Mouse (Mus musculus) MEL (cell line): ENCODE results near the gene Trim65. TPM values are rescaled to one million over a fixed set of nuclear protein-coding genes. Genes with fewer than 3 reads are reported as not detected.

ENCODE experiments used
- DNase-seq: peaks from one replicate; pipeline ENCODE4 v3.0.0; 2011; ENCODE audit warnings: low read depth, low spot score
- H3K27ac ChIP-seq: 2 replicates; pipeline ENCODE4 v1.5.1; 2012; ENCODE audit warnings: low read depth, mild to moderate bottlenecking, control low read depth, low read length, moderate library complexity; ENCODE audit not compliant: control insufficient read depth
- H3K27me3 ChIP-seq, 2 experiments: fragments of 150-350 bp in 1 of 2; sonication (generic) in 1 of 2; 2 replicates each; pipeline ENCODE4 v1.6.1; 2012; ENCODE audit warnings: low read length in 2 of 2, mild to moderate bottlenecking in 2 of 2, improper control_type of control experiment in 1 of 2, moderate library complexity in 1 of 2; ENCODE audit not compliant: insufficient read depth in 2 of 2, control insufficient read depth in 1 of 2
- H3K36me3 ChIP-seq, 2 experiments: 2 replicates each; pipeline ENCODE4 v1.6.1; 2012 to 2014; ENCODE audit warnings: low read length in 2 of 2, improper control_type of control experiment in 1 of 2, inconsistent platforms in 1 of 2, mild to moderate bottlenecking in 1 of 2; ENCODE audit not compliant: insufficient read depth in 2 of 2, control insufficient read depth in 1 of 2
- H3K4me1 ChIP-seq, 2 experiments: fragments of 150-350 bp in 1 of 2; sonication (generic) in 1 of 2; 2 replicates each; pipeline ENCODE4 v1.6.1; 2012; ENCODE audit warnings: low read length in 2 of 2, improper control_type of control experiment in 1 of 2, mild to moderate bottlenecking in 1 of 2; ENCODE audit not compliant: insufficient read depth in 2 of 2, control insufficient read depth in 1 of 2
- H3K4me3 ChIP-seq, 2 experiments: fragments of 150-350 bp in 1 of 2; sonication (generic) in 1 of 2; 2 replicates each; pipeline ENCODE4 v1.5.1; 2012; ENCODE audit warnings: low read depth in 2 of 2, low read length in 2 of 2, mild to moderate bottlenecking in 2 of 2, moderate library complexity in 2 of 2, control low read depth in 1 of 2, improper control_type of control experiment in 1 of 2; ENCODE audit not compliant: control insufficient read depth in 1 of 2, insufficient read depth in 1 of 2
- H3K79me2 ChIP-seq: 2 replicates; pipeline ENCODE4 v1.6.1; 2012; ENCODE audit warnings: mild to moderate bottlenecking, low read length, moderate library complexity; ENCODE audit not compliant: control insufficient read depth, poor library complexity, insufficient read depth
- H3K9ac ChIP-seq: 2 replicates; pipeline ENCODE4 v1.6.1; 2012; ENCODE audit warnings: low read depth, mild to moderate bottlenecking, control low read depth, low read length, moderate library complexity; ENCODE audit not compliant: control insufficient read depth, poor library complexity, severe bottlenecking
- H3K9me3 ChIP-seq: fragments of 150-350 bp; sonication (generic); replicated peaks from 2 replicates; pipeline ENCODE4 v1.6.1; 2012; ENCODE audit warnings: mild to moderate bottlenecking, low read length, improper control_type of control experiment, moderate library complexity; ENCODE audit not compliant: insufficient read depth
- BHLHE40 ChIP-seq: IDR thresholded peaks from 2 replicates; pipeline ENCODE4 v1.6.1; 2012; ENCODE audit warnings: low read depth, mild to moderate bottlenecking, inconsistent platforms, low read length, improper control_type of control experiment, borderline replicate concordance
- CHD1 ChIP-seq: IDR thresholded peaks from 2 replicates; pipeline ENCODE4 v1.6.1; 2012; ENCODE audit warnings: low read depth, mild to moderate bottlenecking, inconsistent platforms, low read length, improper control_type of control experiment
- CHD2 ChIP-seq: IDR thresholded peaks from 2 replicates; pipeline ENCODE4 v1.6.1; 2011; ENCODE audit warnings: low read length, improper control_type of control experiment
- CTCF ChIP-seq, 3 experiments: IDR thresholded peaks in 2 of 3; conservative IDR thresholded peaks in 1 of 3; 2 replicates each; pipeline ENCODE4 v1.5.1; 2011 to 2012; ENCODE audit warnings: low read length in 3 of 3, low read depth in 2 of 3, mild to moderate bottlenecking in 2 of 3, improper control_type of control experiment in 1 of 3, inconsistent platforms in 1 of 3, mixed read lengths in 1 of 3, moderate library complexity in 1 of 3; ENCODE audit not compliant: control insufficient read depth in 1 of 3, insufficient read depth in 1 of 3, poor library complexity in 1 of 3, severe bottlenecking in 1 of 3
- E2F4 ChIP-seq: IDR thresholded peaks from 2 replicates; pipeline ENCODE4 v1.6.1; 2011; ENCODE audit warnings: low read depth, low read length, improper control_type of control experiment, borderline replicate concordance
- ELF1 ChIP-seq: IDR thresholded peaks from 2 replicates; pipeline ENCODE4 v1.6.1; 2014; ENCODE audit warnings: low read depth, mild to moderate bottlenecking, inconsistent platforms, low read length, improper control_type of control experiment, moderate library complexity
- EP300 ChIP-seq, 2 experiments: IDR thresholded peaks; 2 replicates each; pipeline ENCODE4 v1.6.1; 2011; ENCODE audit warnings: improper control_type of control experiment in 2 of 2, low read length in 2 of 2, low read depth in 1 of 2, mild to moderate bottlenecking in 1 of 2
- ETS1 ChIP-seq: IDR thresholded peaks from 2 replicates; pipeline ENCODE4 v1.6.1; 2012; ENCODE audit warnings: low read depth, mild to moderate bottlenecking, inconsistent platforms, low read length, improper control_type of control experiment, moderate library complexity
- GATA1 ChIP-seq: IDR thresholded peaks from 2 replicates; pipeline ENCODE4 v1.6.1; 2011; ENCODE audit warnings: low read depth, low read length, improper control_type of control experiment
- HCFC1 ChIP-seq: IDR thresholded peaks from 2 replicates; pipeline ENCODE4 v1.6.1; 2012; ENCODE audit warnings: low read depth, mild to moderate bottlenecking, inconsistent platforms, low read length, improper control_type of control experiment, moderate library complexity
- KAT2A ChIP-seq: conservative IDR thresholded peaks from 2 replicates; pipeline ENCODE4 v1.6.1; 2012; ENCODE audit warnings: low read depth, low read length, improper control_type of control experiment, inconsistent platforms
- MAFK ChIP-seq: IDR thresholded peaks from 2 replicates; pipeline ENCODE4 v1.6.1; 2011; ENCODE audit warnings: low read depth, mild to moderate bottlenecking, low read length, improper control_type of control experiment, borderline replicate concordance
- MAX ChIP-seq: IDR thresholded peaks from 2 replicates; pipeline ENCODE4 v1.6.1; 2011; ENCODE audit warnings: low read length, improper control_type of control experiment
- MAZ ChIP-seq: IDR thresholded peaks from 2 replicates; pipeline ENCODE4 v1.6.1; 2012; ENCODE audit warnings: low read depth, mild to moderate bottlenecking, inconsistent platforms, low read length, improper control_type of control experiment
- MEF2A ChIP-seq: IDR thresholded peaks from 2 replicates; pipeline ENCODE4 v1.6.1; 2014; ENCODE audit warnings: low read depth, mild to moderate bottlenecking, inconsistent platforms, low read length, improper control_type of control experiment; ENCODE audit not compliant: poor library complexity, insufficient replicate concordance, severe bottlenecking; ENCODE audit errors: extremely low read depth
- MXI1 ChIP-seq: IDR thresholded peaks from 2 replicates; pipeline ENCODE4 v1.6.1; 2011; ENCODE audit warnings: mild to moderate bottlenecking, low read depth, low read length, improper control_type of control experiment
- MYB ChIP-seq: IDR thresholded peaks from 2 replicates; pipeline ENCODE4 v1.6.1; 2011; ENCODE audit warnings: mild to moderate bottlenecking, low read depth, low read length, improper control_type of control experiment
- MYC ChIP-seq: IDR thresholded peaks from 2 replicates; pipeline ENCODE4 v1.6.1; 2011; ENCODE audit warnings: low read depth, mild to moderate bottlenecking, low read length, improper control_type of control experiment, moderate library complexity
- NRF1 ChIP-seq: IDR thresholded peaks from 2 replicates; pipeline ENCODE4 v1.6.1; 2014; ENCODE audit warnings: low read depth, mild to moderate bottlenecking, inconsistent platforms, low read length, improper control_type of control experiment, moderate library complexity; ENCODE audit not compliant: poor library complexity, insufficient read depth, severe bottlenecking
- POLR2A ChIP-seq, 2 experiments: IDR thresholded peaks; 2 replicates each; pipeline ENCODE4 v1.6.1; 2011 to 2012; ENCODE audit warnings: low read length in 2 of 2, mild to moderate bottlenecking in 2 of 2, control low read depth in 1 of 2, improper control_type of control experiment in 1 of 2, low read depth in 1 of 2, moderate library complexity in 1 of 2; ENCODE audit not compliant: control insufficient read depth in 1 of 2, insufficient read depth in 1 of 2, poor library complexity in 1 of 2
- POLR2AphosphoS2 ChIP-seq: IDR thresholded peaks from 2 replicates; pipeline ENCODE4 v1.6.1; 2011; ENCODE audit warnings: low read length, improper control_type of control experiment
- POLR2AphosphoS5 ChIP-seq: IDR thresholded peaks from 2 replicates; pipeline ENCODE4 v1.6.1; 2012; ENCODE audit warnings: low read depth, borderline replicate concordance, mild to moderate bottlenecking, inconsistent platforms, low read length, moderate library complexity, mixed read lengths
- RAD21 ChIP-seq: IDR thresholded peaks from 2 replicates; pipeline ENCODE4 v1.6.1; 2011; ENCODE audit warnings: mild to moderate bottlenecking, low read depth, low read length, improper control_type of control experiment
- RCOR1 ChIP-seq: IDR thresholded peaks from 2 replicates; pipeline ENCODE4 v1.6.1; 2012; ENCODE audit warnings: low read depth, mild to moderate bottlenecking, inconsistent platforms, low read length, improper control_type of control experiment
- SIN3A ChIP-seq: IDR thresholded peaks from 2 replicates; pipeline ENCODE4 v1.6.1; 2012; ENCODE audit warnings: low read length, improper control_type of control experiment, inconsistent platforms
- SMC3 ChIP-seq: IDR thresholded peaks from 2 replicates; pipeline ENCODE4 v1.6.1; 2011; ENCODE audit warnings: low read depth, low read length, improper control_type of control experiment
- TAL1 ChIP-seq: IDR thresholded peaks from 2 replicates; pipeline ENCODE4 v1.6.1; 2012; ENCODE audit warnings: mild to moderate bottlenecking, inconsistent platforms, low read length, moderate library complexity, mixed read lengths
- TBP ChIP-seq: IDR thresholded peaks from 2 replicates; pipeline ENCODE4 v1.8.0; 2011; ENCODE audit warnings: low read depth, low read length, improper control_type of control experiment
- TCF12 ChIP-seq: IDR thresholded peaks from 2 replicates; pipeline ENCODE4 v1.6.1; 2014; ENCODE audit warnings: low read depth, mild to moderate bottlenecking, inconsistent platforms, low read length, improper control_type of control experiment, moderate library complexity
- UBTF ChIP-seq: IDR thresholded peaks from 2 replicates; pipeline ENCODE4 v1.6.1; 2012; ENCODE audit warnings: low read depth, mild to moderate bottlenecking, inconsistent platforms, low read length, improper control_type of control experiment, moderate library complexity, borderline replicate concordance; ENCODE audit not compliant: insufficient read depth
- USF2 ChIP-seq, 2 experiments: IDR thresholded peaks; 2 replicates each; pipeline ENCODE4 v1.6.1; 2011 to 2012; ENCODE audit warnings: improper control_type of control experiment in 2 of 2, low read length in 2 of 2, borderline replicate concordance in 1 of 2, inconsistent platforms in 1 of 2, low read depth in 1 of 2, mild to moderate bottlenecking in 1 of 2; ENCODE audit not compliant: insufficient read depth in 1 of 2
- ZC3H11A ChIP-seq: IDR thresholded peaks from 2 replicates; pipeline ENCODE4 v1.6.1; 2012; ENCODE audit warnings: low read depth, mild to moderate bottlenecking, inconsistent platforms, low read length, improper control_type of control experiment
- ZKSCAN1 ChIP-seq: IDR thresholded peaks from 2 replicates; pipeline ENCODE4 v1.6.1; 2012; ENCODE audit warnings: low read depth, mild to moderate bottlenecking, inconsistent platforms, low read length, improper control_type of control experiment, moderate library complexity
- ZMIZ1 ChIP-seq: IDR thresholded peaks from 2 replicates; pipeline ENCODE4 v1.6.1; 2012; ENCODE audit warnings: low read depth, mild to moderate bottlenecking, inconsistent platforms, low read length, improper control_type of control experiment, moderate library complexity
- ZNF384 ChIP-seq: IDR thresholded peaks from 2 replicates; pipeline ENCODE4 v1.6.1; 2012; ENCODE audit warnings: low read depth, mild to moderate bottlenecking, inconsistent platforms, low read length, improper control_type of control experiment
- polyA plus RNA-seq, 2 experiments: library from polyadenylated mRNA; stranded (reverse) in 1 of 2; unstranded in 1 of 2; fragments of >175 nt in 1 of 2; fragments of >200 nt in 1 of 2; gene quantifications; 2 replicates each; pipeline versions ENCODE4 v1.2.1 to v1.2.4; 2012; ENCODE audit warnings: low replicate concordance in 2 of 2, low read depth in 1 of 2; ENCODE audit not compliant: insufficient read length in 2 of 2, insufficient read depth in 1 of 2, missing spikeins in 1 of 2
- total RNA-seq: library from RNA; depleted of rRNA; stranded (reverse); fragments of 300-350 nt; gene quantifications from 2 replicates; pipeline ENCODE4 v1.2.3, GENCODE M21; 2012

Trim65 gene
- total and polyA plus RNA-seq, 3 experiments, result 8.8 to 10.7 TPM; not detected in 1

- H3K27me3 ChIP-seq, result no peaks in the 10 kb centered on the region
- peak overlapping the region; percentile 49 to 60 for H3K4me3 ChIP-seq
- H3K9me3 ChIP-seq, result no peaks in the 10 kb centered on the region
- peaks cover 12 to 20% of the 10 kb centered on the region in 2 experiments for H3K4me1 ChIP-seq
- peaks cover 0 to 22% of the 10 kb centered on the region in 2 experiments; a peak in 2 of 4 replicates for H3K36me3 ChIP-seq
- H3K27ac ChIP-seq, result peak overlapping the region; percentile 94
- peak; percentile 91 for DNase-seq
- no peaks in the 10 kb centered on the region for H3K79me2 ChIP-seq
- H3K9ac ChIP-seq, result peak overlapping the region; percentile 66
- TF ChIP-seq MXI1 (peak; percentile 85), MAZ (peak; percentile 83), MEF2A (0 out of 2 replicates have a peak, but pooled peaks have one; percentile 20), E2F4 (no peak), UBTF (no peak), MYB (peak; percentile 73; the same call in 1 of the 2 replicates), HCFC1 (peak; percentile 67; the same call in 1 of the 2 replicates), ZNF384 (peak; percentile 87), POLR2A (IDR thresholded peaks at IDR 0.05; ENCODE audit: control insufficient read depth in 1 of 2, insufficient read depth in 1 of 2, low read depth in 1 of 2, low read length in 2 of 2, poor library complexity in 1 of 2) (peak in 1 of 2 experiments; percentile 44; a peak in 1 of 4 replicates), EP300 (IDR thresholded peaks at IDR 0.05; ENCODE audit: low read depth in 1 of 2, low read length in 2 of 2) (peak; percentile 97 to 98), ZC3H11A (no peak), TAL1 (peak; percentile 90), MYC (peak; percentile 86), RCOR1 (peak; percentile 92), TCF12 (peak; percentile 96), SMC3 (no peak), NRF1 (no peak), CTCF (IDR thresholded peaks at IDR 0.05 in 2 of 3, conservative IDR thresholded peaks at IDR 0.05 in 1 of 3; ENCODE audit: control insufficient read depth in 1 of 3, insufficient read depth in 1 of 3, low read depth in 2 of 3, low read length in 3 of 3, poor library complexity in 1 of 3, severe bottlenecking in 1 of 3) (0 out of 6 replicates have a peak, but pooled peaks of 1 of the 3 experiments have one; percentile 0), MAFK (peak; percentile 55; the same call in 1 of the 2 replicates), ELF1 (peak; percentile 66; the same call in 1 of the 2 replicates), POLR2AphosphoS5 (no peak), TBP (peak; percentile 95), SIN3A (peak; percentile 98), KAT2A (no peak), CHD1 (no peak), ETS1 (peak; percentile 97), MAX (peak; percentile 79), CHD2 (peak; percentile 74), GATA1 (peak; percentile 98), RAD21 (no peak), BHLHE40 (peak; percentile 71), ZMIZ1 (peak; percentile 45; the same call in 1 of the 2 replicates), USF2 (IDR thresholded peaks at IDR 0.05; ENCODE audit: borderline replicate concordance in 1 of 2, insufficient read depth in 1 of 2, low read depth in 1 of 2, low read length in 2 of 2) (peak in 1 of 2 experiments; percentile 74; a peak in 2 of 4 replicates), ZKSCAN1 (no peak), POLR2AphosphoS2 (no peak)
Observed at GRCm38 (mm10) chr11:116093771-116094565, 37.0 kb downstream of the Trim65 start.
